Mouse (Mus musculus) brain, adult 10 weeks (tissue): ENCODE data around the gene Amdhd1. TPM values are rescaled to one million over a fixed set of nuclear protein-coding genes. Genes with fewer than 3 reads are reported as not detected.

Source experiments
- polyA plus RNA-seq: library from polyadenylated mRNA; stranded (reverse); fragments of 350-450 nt; fragmentation: Illumina TruSeq; extraction: RNeasy Lipid Tissue Mini Kit (QIAGEN cat#74804); gene quantifications from one replicate; pipeline ENCODE4 v1.2.3, GENCODE M21; 2015; ENCODE audit warnings: low read depth, low replicate concordance

Amdhd1 gene
- 0.30 TPM for polyA plus RNA-seq

DNA sequence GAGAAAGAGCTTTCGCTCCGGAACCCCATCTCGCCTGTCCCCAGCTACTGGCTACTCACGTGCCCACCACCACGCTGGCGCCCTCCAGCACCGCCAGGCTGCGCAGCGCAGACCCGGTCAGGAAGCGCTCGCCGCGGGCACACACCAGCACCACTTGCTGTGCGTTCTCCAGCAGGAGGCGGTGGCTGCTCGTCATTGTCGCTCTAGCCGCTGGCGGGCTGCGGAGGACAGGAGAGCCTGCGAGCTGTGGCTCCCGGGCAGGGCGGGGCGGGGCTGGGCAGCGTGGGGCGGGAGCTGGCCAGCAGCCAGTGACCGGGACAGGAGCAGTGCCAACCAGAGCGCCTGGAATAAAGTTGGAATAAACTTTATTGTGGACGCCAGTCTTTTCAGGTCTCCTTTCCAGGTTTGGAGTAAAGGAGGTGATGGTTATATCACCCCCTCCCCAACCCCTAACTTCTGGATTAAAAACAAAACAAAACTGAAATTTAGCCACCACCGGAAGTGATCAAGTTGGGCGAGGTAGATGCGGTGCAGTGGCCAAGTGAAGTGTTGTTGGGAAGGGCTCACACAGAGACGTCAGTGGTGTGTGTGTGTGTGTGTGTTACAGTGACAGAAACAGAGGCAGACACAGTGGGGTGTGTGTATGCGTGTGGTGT lies at the start of gene Amdhd1:
TSS of gene Amdhd1 (minus strand) at position 259 of the 656 bp plus-strand sequence.

DNA sequence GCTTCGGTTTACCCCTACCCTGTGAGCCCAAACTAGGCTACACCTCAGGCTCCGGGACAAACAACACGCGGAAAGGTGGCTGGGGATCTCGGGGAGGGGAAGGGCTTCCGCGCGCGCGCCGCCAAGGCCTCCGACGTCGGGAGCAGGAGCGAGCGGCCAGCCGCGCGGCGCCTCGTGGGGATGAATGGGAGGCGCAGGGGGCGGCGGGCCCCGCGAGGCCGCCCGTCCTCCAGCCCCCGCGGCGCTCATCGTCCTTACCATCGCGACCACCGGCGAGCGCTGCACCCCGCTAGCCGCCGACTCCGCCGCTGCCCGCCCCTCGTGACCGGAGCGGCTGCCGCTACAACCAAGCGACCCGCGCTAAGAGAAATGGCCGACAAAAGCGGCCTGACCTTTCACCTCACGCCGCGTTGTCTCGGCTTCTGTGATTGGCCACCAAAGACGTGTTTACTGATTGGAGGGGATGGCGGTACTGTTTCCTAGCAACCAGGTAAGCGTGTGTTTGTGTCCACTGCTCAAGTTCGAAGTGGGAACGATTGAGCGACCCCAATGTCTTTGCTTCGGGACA lies 49.5 kb upstream of the Amdhd1 start, which contains the start of gene Snrpf:
TSS of gene Snrpf (minus strand) at position 426 of the 568 bp plus-strand sequence.

DNA sequence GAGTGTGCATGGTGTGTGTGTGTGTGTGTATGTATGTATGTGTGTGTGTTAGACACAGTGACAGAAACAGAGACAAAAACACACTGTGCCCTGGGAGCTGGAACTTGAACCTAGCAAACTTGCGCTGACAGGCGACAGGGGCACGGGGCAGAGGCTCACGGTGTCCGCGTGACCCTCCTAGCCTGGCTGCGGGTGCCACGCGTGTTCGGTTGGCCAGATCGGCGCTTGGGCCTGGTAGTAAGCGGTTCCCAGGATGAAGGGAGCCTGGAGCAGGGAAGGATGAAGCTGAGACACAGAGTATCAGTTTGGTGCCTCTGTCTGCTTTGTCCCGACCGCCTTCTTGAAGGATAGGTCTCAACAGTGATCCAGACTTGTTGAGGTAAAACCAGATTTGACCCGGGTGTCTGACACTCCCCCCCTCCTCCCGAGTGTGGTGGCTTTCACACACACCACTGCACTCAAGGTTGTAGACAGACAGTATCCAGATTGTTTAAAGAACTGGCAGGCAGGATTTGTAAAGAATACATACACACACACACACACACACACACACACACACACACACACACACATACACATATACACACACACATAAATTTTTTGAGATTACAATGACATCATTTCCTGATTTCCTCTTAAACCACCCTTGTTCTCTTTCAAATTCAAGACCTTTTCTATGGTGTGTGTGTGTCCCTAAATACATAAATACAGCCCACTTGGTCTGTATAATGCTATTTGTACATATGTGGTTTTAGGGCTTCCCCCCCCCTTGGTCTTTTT lies 788 bp upstream of the Amdhd1 start, which contains the start of gene Ccdc38:
TSS of gene Ccdc38 (plus strand) at position 202 of the 780 bp plus-strand sequence.

DNA sequence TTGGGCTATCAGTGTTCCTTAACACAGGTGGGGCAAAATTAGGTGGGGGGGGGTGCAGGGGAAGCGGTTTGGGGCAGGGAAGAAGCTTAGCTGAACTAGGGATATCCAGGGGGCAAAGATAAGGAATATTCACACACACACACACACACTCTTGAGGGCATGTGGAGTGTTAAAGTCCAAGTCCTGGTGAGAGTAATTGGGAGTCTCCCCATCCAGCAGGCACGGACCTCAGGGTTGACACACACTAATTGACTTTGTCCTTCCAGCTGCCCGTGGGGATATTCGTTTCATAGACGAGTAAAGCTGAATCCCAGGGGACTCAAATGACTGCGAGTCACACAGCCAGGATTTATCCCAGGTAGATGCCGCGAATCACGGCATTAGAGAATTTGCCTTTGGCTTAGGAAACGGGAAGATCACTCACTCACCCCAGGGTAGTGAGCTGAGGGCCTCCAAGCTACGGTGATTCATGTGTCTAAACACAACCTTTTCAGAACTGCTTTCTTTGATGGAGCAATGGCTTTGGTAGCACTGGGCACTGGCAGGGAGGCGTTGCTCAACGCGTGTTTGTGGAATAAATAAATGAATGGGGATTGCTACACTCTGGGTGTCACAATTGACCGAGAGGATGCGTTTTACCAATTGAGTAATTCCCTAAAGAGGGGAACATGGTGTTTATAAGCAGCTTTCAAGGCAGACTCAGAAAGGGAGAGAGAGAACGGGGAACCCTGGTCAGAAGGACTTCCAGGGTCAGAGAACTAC lies 51.6 kb downstream of the Amdhd1 start, which contains the start of gene Hal:
TSS of gene Hal (plus strand) at position 703 of the 762 bp plus-strand sequence.

Other genes starting within 250 kb of the Amdhd1 start
- 5.1 TPM for gene Elk3, start 228.9 kb downstream of the Amdhd1 start, polyA plus RNA-seq
- gene Lta4h, start 86.6 kb downstream of the Amdhd1 start, polyA plus RNA-seq = 53.0 TPM
- not detected for gene Hal, start 51.3 kb downstream of the Amdhd1 start, polyA plus RNA-seq
- gene Ccdc38, start 599 bp upstream of the Amdhd1 start, polyA plus RNA-seq = not detected
- gene Snrpf, start 49.7 kb upstream of the Amdhd1 start, polyA plus RNA-seq = 37.7 TPM
- gene Ntn4, start 100.6 kb upstream of the Amdhd1 start, polyA plus RNA-seq = 6.2 TPM